Mouse (Mus musculus) cerebellum, postnatal 4 days (tissue): ENCODE results near the gene Kdf1.
A peak's percentile ranks its signal among the peaks of the same experiment; 100 is the strongest.
"Not testable (repeated sequence)": the region's sequence is repeated elsewhere in the genome, so short reads cannot be mapped to it uniquely, and the experiment has no call there.

Experiments
- DNase-seq, 2 experiments: peaks; one replicate each; pipeline ENCODE4 v3.0.0; 2022; ENCODE audit warnings: low spot score in 2 of 2, mixed read lengths in 1 of 2

Gene Kdf1

DNA sequence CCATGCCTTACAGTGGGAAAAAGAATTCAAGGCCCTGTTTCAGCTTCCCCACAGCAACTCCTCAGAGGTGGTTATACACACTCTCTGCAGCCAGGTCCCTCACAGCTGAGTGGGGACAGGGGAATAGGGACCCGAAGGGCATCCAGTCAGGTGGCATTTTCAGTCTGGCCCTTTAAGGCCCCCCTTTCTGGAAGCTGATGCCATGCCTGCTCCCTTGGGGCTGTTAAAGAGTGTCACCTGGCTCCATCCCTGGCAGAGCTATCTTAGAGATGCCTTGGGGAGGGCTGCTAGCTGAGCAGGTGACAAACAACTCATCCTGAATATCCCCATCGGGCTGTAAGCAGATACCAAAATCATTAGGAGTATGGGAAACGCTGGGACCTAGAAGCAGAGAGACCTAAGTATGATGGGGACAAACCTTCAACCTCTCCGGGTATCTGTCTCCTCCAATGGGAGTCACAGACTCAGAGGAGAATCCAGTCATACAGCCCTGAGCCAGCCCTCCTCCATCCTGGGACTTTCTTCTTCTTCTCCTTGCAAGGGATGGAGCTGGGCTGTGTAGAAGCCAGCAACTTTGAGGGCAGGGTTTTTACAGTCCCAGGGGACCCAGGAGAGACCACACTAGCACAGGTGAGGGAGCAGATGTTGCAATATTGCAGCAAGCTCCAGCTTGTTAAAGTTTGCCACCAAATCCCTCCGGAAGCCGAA, 21.9 kb upstream of the Kdf1 start:
- DNase-seq = no peak

DNA sequence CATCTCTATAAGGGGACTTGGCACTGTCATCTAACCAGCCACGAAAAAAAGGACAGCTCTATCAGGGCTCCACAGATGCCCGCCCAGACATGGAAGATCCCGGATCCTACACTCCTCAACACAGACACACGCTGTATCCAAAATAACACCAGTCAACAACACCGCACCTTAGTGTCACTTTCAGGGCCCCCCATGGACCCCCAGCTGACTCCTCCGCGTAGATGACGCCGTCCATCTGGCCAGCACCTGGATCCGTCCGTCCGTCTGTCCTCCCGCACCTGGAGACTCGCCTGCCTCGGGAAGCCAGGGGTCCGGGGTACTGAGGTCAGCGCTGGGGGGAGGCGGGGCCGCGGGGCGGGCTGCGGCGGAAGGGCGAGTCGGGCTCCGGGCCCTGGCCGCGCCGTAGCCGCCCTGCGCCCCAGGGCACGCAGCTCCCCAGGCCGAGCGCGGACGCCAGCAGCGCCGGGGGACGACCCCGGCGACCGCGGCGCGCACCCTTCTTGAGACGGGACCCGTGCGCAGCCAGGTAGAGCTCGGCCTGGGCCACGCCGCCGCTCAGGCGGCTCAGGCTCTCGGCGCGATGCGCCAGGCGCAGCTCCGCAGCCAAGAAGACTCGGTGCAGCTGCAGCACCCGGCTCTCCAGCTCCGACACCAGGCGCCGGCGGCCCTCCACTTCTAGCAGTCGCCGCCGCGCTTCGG, 21.2 kb upstream of the Kdf1 start:
- DNase-seq = no peak

DNA sequence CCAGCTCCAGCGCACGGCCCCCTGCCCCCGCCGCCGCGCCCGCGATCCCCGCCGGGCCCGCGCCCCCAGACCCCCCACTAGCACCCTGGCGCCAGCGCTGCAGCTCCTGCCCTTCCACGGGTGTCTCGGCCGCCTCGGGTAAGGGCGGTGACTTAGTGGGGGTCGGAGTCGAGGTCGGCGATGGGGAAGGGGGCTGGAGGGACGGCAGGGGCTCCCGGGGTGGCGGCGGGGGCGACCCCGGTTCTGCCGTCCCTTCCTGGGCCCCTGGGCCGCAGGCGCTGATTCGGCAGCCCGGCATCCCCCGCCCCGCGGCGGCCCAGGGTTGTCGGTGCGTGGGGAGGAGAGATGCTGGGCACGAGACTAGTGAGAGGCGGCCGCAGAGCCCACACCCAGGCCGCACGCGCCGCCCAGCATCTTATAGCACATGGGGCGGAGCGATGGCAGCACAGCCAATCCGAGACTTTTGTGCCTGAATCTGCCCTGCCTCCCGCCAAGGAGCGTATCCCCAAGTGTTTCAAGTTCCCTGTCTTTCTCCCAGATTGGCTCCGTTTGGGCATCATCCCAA, 20.5 kb upstream of the Kdf1 start, which contains the start of gene Trnp1:
Trnp1 (minus strand) TSS at position 391 of the 565 bp plus-strand sequence.
- DNase-seq = peak; percentile 54 to 73

DNA sequence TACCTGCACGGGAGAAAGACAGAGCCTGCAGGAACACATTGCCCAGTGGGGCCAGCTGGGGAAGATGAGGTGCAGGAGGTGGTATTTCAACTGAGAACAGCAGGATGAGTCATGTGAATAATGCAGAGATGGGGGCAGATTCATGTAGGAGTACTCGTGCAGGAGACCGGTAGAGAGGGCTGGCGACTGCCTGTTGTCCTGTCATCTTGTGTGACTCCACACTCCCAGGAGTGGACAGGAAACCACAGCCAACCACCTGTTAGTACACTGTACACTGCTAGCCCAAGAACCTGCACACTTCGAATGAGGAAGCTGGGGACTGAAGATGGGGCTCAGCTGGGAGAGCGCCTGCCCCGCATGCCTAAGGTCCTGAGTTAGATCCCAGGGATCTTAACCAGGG, 17.2 kb upstream of the Kdf1 start:
- no peak for DNase-seq

DNA sequence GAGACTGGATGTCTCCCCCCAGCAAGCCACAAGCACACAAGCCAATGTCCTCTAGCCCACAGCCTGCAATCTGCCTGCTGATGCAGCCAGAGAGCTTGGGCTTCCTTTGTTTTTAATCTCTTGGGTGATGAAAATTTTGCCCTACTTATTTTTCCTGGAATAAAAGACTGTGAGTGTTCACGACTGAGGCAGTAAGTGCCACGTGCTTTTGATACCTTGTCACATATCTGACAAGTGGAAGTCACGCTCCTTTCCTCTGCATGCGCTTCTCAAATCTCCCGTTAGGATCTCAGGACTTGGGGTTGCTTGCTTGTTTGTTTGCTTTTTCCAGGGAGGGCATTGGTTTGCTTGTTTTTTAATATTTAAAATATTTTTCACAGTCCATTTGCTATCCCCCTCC, 14.5 kb upstream of the Kdf1 start:
- no peak for DNase-seq

DNA sequence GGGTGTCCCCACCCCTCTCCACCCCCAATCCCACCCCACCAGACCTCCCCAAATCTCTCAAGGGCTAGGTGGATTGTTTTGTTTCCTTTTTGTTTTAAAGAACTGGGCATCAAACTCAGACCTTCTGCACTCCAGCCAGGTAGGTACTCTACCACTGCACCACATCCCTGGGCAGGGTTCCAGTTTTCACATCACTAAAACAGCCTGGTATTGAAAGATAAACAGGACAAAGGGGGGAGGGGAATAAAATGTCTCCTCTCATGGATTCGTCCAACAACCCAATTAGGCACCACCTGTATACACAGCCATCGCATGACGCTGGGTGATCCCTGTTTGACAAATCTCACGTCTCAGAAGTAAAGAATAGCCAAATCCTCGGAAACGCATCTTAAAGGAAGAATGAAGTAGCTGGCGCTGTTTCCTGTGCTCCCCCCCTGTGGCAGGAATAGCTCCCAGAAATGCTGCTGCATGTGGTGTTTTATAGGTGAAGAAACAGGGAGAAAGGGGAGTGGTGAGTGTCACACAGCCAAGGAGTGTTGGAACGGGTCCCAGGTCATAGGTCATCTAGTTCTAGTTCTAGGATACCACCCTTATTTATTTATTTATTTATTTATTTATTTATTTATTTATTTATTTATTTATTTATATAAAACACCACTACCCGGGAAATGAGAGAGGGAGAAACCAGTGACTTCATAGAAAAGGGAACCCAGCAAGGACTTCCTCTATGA, 13.8 kb upstream of the Kdf1 start:
- DNase-seq = no peak

DNA sequence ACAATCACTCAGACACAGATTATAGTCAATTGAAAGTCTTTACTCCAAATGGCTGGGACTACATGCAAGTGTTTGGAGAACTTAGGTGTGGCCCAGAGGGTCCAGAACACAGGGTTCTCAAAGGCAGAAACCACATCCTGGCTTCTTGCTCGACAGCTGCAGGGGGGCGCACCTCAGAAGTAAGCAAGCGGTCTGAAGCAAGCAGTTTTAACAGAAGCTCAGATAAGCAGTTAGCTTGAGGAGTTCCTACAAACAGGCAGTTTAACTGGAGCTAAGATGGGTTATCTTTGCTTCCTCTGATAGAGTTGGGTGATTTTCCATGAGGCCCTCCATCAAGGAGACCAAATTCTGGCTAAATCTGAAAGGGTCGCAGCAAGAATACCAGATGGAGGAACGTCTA, 12.2 kb upstream of the Kdf1 start:
- DNase-seq = no peak

DNA sequence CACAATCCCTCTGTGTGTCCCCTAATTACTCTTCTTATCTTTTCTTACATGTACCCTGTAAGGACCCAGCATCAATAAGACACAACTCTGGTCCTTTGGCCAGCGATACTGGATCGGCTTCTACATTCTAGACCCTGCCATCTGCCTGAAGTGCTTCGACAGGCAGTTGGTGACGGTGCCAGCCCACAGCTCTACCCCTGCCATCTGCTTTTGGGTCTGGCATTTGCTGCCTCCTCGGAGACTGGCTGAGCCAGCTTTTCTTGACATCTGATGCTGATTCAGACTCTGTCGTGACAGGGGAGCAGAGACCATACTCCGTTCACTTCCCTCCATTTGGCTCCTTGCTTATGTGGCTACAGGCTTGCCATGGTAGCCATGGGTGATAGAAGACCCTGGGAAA, 9.8 kb upstream of the Kdf1 start:
- DNase-seq = peak in 1 of 2 experiments; percentile 67

DNA sequence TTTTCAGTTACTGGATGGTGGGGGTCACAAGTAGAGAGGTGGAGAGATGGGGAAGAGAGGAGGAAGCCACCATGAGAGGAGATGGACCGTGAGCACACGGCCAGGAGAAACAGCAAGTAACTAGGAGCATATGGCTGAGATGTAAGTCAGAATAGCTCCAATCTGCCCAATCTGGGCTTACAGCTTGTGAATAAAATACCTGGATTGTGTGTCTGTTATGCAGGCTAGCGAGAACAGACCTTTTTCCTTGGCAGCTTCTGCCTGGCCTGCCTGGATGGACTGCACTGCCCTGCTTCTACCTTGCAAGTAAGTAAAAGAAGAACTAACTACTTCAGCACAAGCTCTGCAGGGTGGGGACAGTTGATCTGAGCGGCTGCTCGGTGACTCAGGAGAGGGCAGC, 7.7 kb upstream of the Kdf1 start:
- DNase-seq = no peak

DNA sequence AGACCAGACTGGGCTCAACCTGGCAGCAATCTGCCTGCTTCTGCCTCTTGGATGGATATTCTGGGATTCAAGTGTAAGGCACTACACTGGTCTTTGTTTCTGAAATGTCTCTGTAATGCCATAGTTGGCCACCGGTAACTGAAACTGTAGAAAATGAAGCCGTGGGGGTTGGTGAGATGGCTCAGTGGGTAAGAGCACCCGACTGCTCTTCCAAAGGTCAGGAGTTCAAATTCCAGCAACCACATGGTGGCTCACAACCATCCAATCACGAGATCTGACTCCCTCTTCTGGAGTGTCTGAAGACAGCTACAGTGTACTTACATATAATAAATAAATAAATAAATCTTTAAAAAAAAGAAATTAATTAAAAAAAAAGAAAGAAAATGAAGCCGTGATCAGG, 6.3 kb upstream of the Kdf1 start:
- DNase-seq = not testable (repeated sequence)

DNA sequence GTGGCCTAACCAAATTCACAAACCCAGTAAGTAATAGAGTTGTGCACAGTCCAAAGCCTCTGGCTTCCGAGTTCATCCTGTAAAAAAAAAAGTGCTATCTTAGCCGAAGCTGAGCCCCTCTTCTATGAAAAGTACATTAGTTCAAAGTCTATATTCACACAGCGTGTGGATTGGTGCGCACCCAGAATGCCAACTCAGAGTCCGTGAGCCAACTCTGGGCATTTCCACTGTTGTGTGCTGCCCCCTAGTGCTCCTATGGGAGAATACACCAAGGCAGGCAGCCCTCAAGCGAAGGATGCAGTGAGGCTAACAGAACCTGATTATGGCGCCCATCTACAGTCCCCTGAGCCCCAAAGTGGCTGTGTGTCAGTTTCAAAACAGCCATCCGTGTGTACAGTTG, 5.8 kb upstream of the Kdf1 start:
- DNase-seq = peak; percentile 53 to 83

DNA sequence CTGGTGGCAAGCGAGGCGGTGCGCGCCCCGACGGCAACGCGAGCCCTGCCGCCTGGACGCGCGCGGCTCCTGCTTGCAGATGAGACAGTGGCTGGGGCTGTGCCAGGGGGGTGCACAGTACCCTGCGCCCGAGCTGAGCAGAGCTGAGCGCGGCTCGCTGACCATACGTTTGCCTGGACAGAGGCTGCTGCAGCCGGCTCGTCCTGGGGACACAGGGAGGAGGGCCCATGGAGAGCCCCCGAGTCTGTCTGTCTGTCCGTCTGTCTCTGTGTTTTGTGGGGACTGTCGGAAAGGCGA, 554 bp downstream of the Kdf1 start:
- DNase-seq = no peak

DNA sequence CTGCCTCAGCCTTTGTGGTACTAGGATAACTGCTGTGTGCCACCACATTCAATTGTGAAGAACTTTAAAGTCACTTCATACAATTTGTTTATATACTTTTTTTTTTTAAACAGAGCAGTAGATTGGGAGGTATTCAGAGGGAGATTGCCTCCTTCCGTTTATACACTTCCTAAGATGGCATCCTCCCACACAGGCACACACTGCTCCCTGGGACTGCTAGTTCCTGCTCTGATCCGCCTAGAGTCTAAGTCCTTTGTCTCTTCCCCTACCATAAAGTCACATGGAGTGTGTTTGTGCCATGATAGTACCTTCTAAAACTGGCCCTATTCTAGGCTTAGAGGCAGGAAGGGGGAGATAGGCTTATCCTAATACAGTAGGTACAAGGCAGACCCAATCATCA, 2.7 kb downstream of the Kdf1 start:
- DNase-seq = no peak

DNA sequence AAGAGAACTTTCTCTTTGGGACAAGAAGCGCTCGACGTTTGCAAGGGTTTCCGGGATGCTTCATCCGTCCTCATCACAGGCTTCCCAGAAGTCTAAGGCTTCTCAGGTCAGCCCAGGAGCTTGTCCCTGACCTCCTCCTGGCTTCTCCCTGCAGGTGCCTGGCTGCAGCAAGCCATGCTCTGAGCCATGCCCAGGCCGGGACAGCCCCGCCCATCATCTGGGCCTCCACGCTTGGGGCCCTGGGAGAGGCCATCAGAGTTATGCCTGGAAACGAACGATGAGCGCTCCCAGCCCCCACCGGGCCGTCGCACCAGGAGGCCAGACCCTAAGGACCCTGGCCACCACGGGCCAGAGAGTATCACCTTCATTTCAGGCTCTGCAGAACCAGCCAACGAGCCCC, 9.0 kb downstream of the Kdf1 start:
- DNase-seq = no peak

DNA sequence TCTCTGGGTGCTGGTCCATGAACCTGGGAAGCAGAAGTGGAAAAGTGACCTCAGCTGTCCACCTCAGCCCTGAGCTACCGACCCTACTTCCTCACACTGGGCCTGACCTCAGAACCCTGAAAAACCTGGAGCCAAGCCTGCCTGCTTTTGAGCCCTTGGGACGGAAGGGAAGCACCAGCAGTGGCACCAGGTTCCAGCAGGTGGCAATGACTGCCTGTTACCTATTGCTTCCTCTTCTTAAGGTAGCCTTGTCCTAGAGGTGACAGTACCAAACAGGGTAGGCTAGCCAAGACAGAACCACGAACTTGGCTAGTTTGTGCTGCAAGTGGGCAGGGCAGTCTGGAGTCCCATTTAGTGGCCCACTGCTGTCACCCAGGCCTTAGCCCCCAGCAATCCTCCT, 14.0 kb downstream of the Kdf1 start:
- DNase-seq = no peak

DNA sequence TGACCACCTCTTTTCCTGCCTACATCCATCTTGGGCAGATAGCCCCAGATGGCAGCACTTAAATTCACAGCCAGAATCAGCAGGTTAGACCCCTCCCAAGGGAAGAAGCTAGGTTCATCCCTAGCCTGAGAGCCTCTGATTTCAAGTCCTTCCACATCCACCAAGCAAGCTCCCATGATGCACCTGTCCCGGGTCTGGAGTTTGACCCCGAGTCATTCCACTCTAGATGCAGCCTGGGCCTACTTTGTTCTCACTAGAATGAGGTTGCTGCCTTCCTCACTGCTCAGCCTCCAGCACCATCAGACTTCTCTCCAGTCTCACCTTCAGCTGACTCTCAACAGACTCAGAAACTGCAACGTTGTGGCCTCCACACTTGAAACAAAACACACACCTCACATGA, 17.3 kb downstream of the Kdf1 start:
- DNase-seq = no peak

DNA sequence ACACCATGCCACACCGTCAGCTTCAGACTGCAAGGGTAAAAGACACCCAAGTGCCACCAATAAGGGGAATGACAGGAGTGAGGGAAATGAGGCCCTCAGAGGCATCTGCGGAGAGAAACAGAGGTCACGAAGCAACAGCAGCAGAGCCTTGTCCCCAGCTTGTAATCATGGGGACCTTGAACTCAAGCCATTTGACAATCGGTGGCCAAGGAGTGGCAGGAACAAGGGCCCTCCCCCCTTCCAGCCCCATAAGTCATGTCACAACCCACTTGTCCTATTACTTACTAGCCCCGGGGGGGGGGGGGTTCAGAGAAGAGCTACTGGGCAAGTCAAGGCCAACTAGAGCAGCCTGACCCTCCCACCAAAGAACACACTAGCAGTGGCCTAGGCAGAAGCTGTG, 17.9 kb downstream of the Kdf1 start:
- no peak for DNase-seq

DNA sequence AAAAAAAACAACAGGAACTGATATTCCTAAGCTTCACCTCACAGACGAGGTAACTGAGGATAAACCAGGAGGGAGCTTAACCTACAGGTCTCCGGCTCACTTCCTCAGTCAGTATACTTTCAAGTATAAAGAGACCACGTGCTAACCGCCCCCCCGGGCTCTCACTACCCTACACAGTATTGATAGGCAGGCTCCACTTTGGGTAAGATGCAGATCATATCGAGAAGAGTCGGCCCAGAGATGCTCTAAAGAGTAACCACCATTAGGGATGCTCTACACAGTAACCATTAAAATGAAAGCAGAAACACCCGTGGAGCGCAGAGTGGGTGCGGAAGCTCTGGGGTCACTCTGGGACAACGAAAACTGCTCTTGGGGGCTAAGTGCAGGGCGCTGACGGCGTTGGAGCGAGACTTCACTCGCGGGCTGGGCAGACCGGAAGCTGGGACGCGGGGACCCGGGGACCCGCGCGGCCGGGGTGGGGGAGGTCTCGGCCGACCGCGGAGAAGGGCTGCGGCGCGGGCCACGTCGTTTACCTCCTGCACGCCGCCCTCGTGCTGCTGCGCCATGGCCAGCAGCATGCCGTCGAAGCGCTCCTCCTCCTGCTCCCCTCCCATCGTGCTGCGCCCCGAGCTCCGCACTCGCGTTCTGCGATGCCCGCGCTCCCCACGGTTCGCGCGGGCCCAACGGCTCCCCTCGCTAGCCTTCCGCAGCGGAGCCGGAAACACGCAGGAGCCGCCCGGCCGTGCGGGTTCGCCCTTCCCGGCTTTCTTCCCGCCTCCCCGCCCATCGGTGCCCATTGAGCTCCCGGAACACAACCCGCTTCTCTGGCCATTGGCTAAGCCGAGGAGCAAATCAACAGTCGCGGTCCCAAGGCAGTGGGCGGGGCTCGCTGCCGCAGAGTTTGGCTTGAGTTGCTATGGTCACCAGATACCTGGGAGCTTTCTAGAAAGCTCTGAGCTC, 26.8 kb downstream of the Kdf1 start, which contains the start of gene Nudc:
Nudc (minus strand) TSS at position 725 of the 960 bp plus-strand sequence.
- DNase-seq = peak; percentile 92 to 94

DNA sequence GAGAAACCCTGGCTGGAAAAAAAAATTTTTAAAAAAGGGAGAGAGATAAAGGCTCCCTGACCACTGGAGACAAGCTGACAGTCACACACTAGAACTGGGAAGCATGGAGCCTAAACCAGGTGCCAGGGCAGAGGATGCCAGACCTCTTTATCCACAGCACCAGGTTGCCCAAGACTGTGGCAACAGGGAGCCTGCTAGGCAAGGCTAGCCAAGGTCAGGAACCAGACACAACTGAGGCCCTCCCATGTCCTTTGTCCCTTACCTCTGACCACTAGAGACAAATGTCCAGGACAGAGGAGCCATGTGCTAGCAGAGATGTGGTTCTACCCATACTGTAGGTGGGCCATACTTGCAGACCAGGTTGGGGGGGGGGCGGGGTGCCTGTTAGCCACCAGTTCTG, 33.3 kb downstream of the Kdf1 start:
- no peak for DNase-seq

DNA sequence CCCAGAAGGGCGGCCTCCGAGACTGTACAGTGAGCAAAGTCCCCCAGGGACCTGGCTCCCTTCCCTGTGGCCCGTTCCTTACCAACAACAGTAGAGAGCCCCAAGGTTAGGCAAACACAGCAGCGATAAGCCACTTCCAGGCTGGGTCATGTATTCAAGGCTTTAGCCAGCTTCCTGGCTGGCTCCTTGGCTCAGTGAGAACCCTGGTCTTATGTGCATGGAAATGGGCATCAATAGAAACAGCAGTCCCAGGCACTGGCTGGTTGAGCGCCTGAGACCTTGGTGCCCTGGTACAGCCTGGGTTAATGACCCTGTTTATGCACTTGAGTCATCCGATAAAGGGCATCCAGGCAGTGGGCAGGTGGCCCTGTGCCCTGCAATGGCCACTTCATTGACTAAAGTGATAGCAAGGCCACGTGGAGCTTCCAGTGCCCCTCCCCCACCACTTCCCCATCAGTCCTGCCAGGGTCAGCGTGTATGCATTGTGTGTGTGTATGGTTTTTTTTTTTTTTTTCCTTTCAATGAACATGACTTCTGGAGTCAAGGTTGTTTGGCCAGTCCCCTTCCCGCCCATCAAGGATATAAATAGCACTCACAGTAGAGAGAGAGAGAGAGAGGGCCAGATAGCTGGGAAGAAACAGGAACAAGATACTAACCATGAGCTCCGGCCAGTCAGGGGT, 34.1 kb downstream of the Kdf1 start, which contains the start of gene Nr0b2:
Nr0b2 (plus strand) TSS at position 609 of the 680 bp plus-strand sequence.
- DNase-seq = no peak
